ENCODE assay signal across 14 mouse cellular contexts in the genomic region with DNA sequence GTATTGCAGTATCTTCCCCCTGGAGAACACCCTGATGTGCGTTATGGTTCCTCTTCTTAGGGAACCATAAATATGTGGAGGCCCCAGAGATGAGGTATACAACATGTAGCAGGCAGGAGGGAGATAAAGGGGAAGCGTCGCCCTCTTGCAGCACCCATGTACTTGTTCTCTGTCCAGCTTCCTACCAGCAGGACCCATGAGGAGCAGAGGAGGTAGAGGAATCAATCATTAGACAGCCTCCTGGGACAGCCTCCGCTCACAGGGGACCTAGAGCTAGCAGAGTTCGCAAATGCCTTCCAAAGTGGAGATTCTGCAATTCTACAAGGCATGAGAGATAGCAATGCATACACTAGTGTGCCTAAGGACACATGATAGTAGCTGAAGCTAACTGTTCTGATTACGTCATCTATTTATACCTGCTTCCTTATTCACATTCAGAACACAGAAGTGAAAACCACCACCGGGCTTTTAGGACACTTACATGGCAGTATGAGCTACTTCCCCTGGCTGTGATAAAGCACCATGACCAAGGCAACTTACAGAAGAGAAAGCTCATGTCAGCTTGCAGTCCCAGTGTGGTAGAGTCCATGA.
DNase-seq lines count a peak whose midpoint lies in the region; ATAC-seq and TF ChIP-seq lines count a peak whose summit lies in the region.
"Had no signal": no experiment of that assay in that cellular context is flagged by ENCODE, and none has a peak within 500 bp of the region (broad histone marks: within the 10 kb centered on the region; RNA-seq: fewer than 3 reads in every experiment).

No protein-coding gene starts in this region.

- H3K9ac ChIP-seq in intestine, postnatal 0 days (ENCODE audit: low read depth, low read length) = no peak overlapping the region
- H3K9ac ChIP-seq: heart, embryonic 13.5 days; limb, embryonic 13.5 days; neural tube, embryonic 13.5 days had no signal

- no peak overlapping the region for H3K27ac ChIP-seq in kidney, adult 2 months (ENCODE audit: insufficient read depth, low read depth, low read length)
- H3K27ac ChIP-seq in intestine, postnatal 0 days (ENCODE audit: low read depth, low read length) = peak overlapping the region; percentile 67
- H3K27ac ChIP-seq in small intestine, adult 2 months (ENCODE audit: insufficient read depth, low read depth, low read length) = peak overlapping the region; percentile 63
- H3K27ac ChIP-seq: heart, embryonic 13.5 days; layer of hippocampus, adult 2 months; limb, embryonic 13.5 days; midbrain, embryonic 10.5 days; neural tube, embryonic 13.5 days had no signal

- no peak overlapping the region for H3K4me2 ChIP-seq in intestine, postnatal 0 days (replicated peaks; ENCODE audit: low read depth)
- H3K4me2 ChIP-seq: heart, embryonic 13.5 days; limb, embryonic 13.5 days; neural tube, embryonic 13.5 days had no signal

- peak; percentile 16 for DNase-seq in kidney, adult 2 months
- DNase-seq in kidney, postnatal 4 days = no peak
- DNase-seq in B cell, adult 2 months = peak; percentile 72 to 79
- DNase-seq in frontal cortex, postnatal 14 days (ENCODE audit: low spot score in 2 of 2) = no peak
- no peak for DNase-seq in frontal cortex, postnatal 25 days (ENCODE audit: low spot score in 2 of 2)
- DNase-seq: right cerebral cortex, postnatal 14 days; thymus, adult 2 months had no signal

- 85% methylated on average over 7 of the region's 7 CpGs for WGBS in kidney, adult 2 months
- WGBS in intestine, postnatal 0 days = 48% methylated on average over 7 of the region's 7 CpGs
- 73% methylated on average over 7 of the region's 7 CpGs for WGBS in small intestine, adult 2 months

- no peaks in the 10 kb centered on the region for H3K27me3 ChIP-seq in kidney, adult 2 months (replicated peaks; ENCODE audit: control insufficient read depth, insufficient read depth, low read length)
- no peaks in the 10 kb centered on the region for H3K27me3 ChIP-seq in intestine, postnatal 0 days (replicated peaks; ENCODE audit: control insufficient read depth, insufficient read depth, low read length)
- H3K27me3 ChIP-seq in small intestine, adult 2 months (ENCODE audit: control insufficient read depth, insufficient read depth, low read length) = no peaks in the 10 kb centered on the region
- H3K27me3 ChIP-seq: heart, embryonic 13.5 days; limb, embryonic 13.5 days; neural tube, embryonic 13.5 days had no signal

- H3K4me1 ChIP-seq in kidney, adult 2 months (ENCODE audit: control insufficient read depth, insufficient read depth, low read length) = no peaks in the 10 kb centered on the region
- H3K4me1 ChIP-seq in intestine, postnatal 0 days (replicated peaks; ENCODE audit: control insufficient read depth, insufficient read depth, low read length) = peaks cover 16% of the 10 kb centered on the region
- peaks cover 49% of the 10 kb centered on the region for H3K4me1 ChIP-seq in small intestine, adult 2 months (ENCODE audit: control insufficient read depth, insufficient read depth, insufficient read length, low read length)

- peak; percentile 22; the same call in 1 of the 2 replicates for ATAC-seq in intestine, postnatal 0 days

- H3K36me3 ChIP-seq in kidney, adult 2 months (ENCODE audit: control insufficient read depth, insufficient read depth, low read length) = no peaks in the 10 kb centered on the region
- no peaks in the 10 kb centered on the region for H3K36me3 ChIP-seq in intestine, postnatal 0 days (ENCODE audit: control insufficient read depth, insufficient read depth)
- no peaks in the 10 kb centered on the region for H3K36me3 ChIP-seq in small intestine, adult 2 months (ENCODE audit: control insufficient read depth, insufficient read depth, low read length)
- H3K36me3 ChIP-seq: heart, embryonic 13.5 days; limb, embryonic 13.5 days; midbrain, embryonic 10.5 days; neural tube, embryonic 13.5 days had no signal

- no peak for TF ChIP-seq CTCF in kidney, adult 2 months (conservative IDR thresholded peaks at IDR 0.05; ENCODE audit: insufficient read depth, insufficient read length, low read depth, low read length)
- no peak for TF ChIP-seq CTCF in intestine, postnatal 0 days (IDR thresholded peaks at IDR 0.05; ENCODE audit: low read depth)
- TF ChIP-seq CTCF in small intestine, adult 2 months (IDR thresholded peaks at IDR 0.05; ENCODE audit: extremely low read depth, insufficient read length, insufficient replicate concordance, low read depth, low read length) = no peak

- no peaks in the 10 kb centered on the region for H3K9me3 ChIP-seq in intestine, postnatal 0 days (ENCODE audit: control insufficient read depth)
- H3K9me3 ChIP-seq: heart, embryonic 13.5 days; limb, embryonic 13.5 days; midbrain, embryonic 10.5 days; neural tube, embryonic 13.5 days had no signal

- no peak overlapping the region for H3K4me3 ChIP-seq in kidney, adult 2 months (ENCODE audit: insufficient read depth, low read depth, low read length)
- H3K4me3 ChIP-seq in intestine, postnatal 0 days (ENCODE audit: low read depth, low read length) = no peak overlapping the region
- no peak overlapping the region for H3K4me3 ChIP-seq in small intestine, adult 2 months (ENCODE audit: low read depth, low read length)
- H3K4me3 ChIP-seq: heart, embryonic 13.5 days; layer of hippocampus, adult 2 months; limb, embryonic 13.5 days; midbrain, embryonic 10.5 days; neural tube, embryonic 13.5 days had no signal

- TF ChIP-seq POLR2A in kidney, adult 2 months (IDR thresholded peaks at IDR 0.05; ENCODE audit: low read depth, low read length) = no peak
- no peak for TF ChIP-seq POLR2A in small intestine, adult 2 months (IDR thresholded peaks at IDR 0.05; ENCODE audit: low read depth, low read length)

Comparison
In these comparisons a context has a peak if more than half of its experiments do, and no peak if none do; other contexts are left out.
1. DNase-seq: peak in kidney, adult 2 months (single experiment) and B cell, adult 2 months (2 of 2); none in kidney, postnatal 4 days (0 of 2), frontal cortex, postnatal 14 days (0 of 2) and frontal cortex, postnatal 25 days (0 of 2).